Mouse (Mus musculus) cerebellum, adult 9-10 months (tissue): Measurements from ENCODE around the gene Gm49416.
A peak's percentile ranks its signal among the peaks of the same experiment; 100 is the strongest.
"Not testable (repeated sequence)": the region's sequence is repeated elsewhere in the genome, so short reads cannot be mapped to it uniquely, and the experiment has no call there.

ENCODE experiments used
- DNase-seq: peaks from one replicate; pipeline ENCODE4 v3.0.0; 2022

Gm49416 gene

GRCm38 (mm10) chr19:8880311-8881033 is 8.3 kb upstream of the Gm49416 start, which contains the start of gene Uqcc3:
TSS of gene Uqcc3 (minus strand) at chr19:8880923.
- DNase-seq, result peak; percentile 92

GRCm38 (mm10) chr19:8881034-8881392 is 7.7 kb upstream of the Gm49416 start:
- no peak for DNase-seq

- no peak for DNase-seq
Observed at GRCm38 (mm10) chr19:8883616-8884015, 5.1 kb upstream of the Gm49416 start, which contains the start of the genes Lbhd1 and Gm49403. TSS of gene Lbhd1 (plus strand) at chr19:8883732. TSS of gene Gm49403 (plus strand) at chr19:8883930.

- no peak for DNase-seq
Observed at GRCm38 (mm10) chr19:8886916-8887584, 1.7 kb upstream of the Gm49416 start.

- no peak for DNase-seq
Observed at GRCm38 (mm10) chr19:8887585-8888463, 902 bp upstream of the Gm49416 start.

GRCm38 (mm10) chr19:8892829-8893766 is 4.4 kb downstream of the Gm49416 start, which contains the start of gene Ints5:
TSS of gene Ints5 (plus strand) at chr19:8893005.
- peak; percentile 84 for DNase-seq

- DNase-seq, result peak; percentile 49
Observed at GRCm38 (mm10) chr19:8895397-8895960, 6.8 kb downstream of the Gm49416 start.

- not testable (repeated sequence) for DNase-seq
Observed at GRCm38 (mm10) chr19:8896231-8896630, 7.5 kb downstream of the Gm49416 start.

- not testable (repeated sequence) for DNase-seq
Observed at GRCm38 (mm10) chr19:8897211-8897864, 8.6 kb downstream of the Gm49416 start.

- DNase-seq, result peak; percentile 94
Observed at GRCm38 (mm10) chr19:8897865-8898495, 9.3 kb downstream of the Gm49416 start, which contains the start of gene Ganab. TSS of gene Ganab (plus strand) at chr19:8898071.

- peak; percentile 45 for DNase-seq
Observed at GRCm38 (mm10) chr19:8898576-8898975, 9.8 kb downstream of the Gm49416 start.

- DNase-seq, result peak; percentile 46
Observed at GRCm38 (mm10) chr19:8899079-8899478, 10.4 kb downstream of the Gm49416 start.

GRCm38 (mm10) chr19:8903412-8903811 is 14.7 kb downstream of the Gm49416 start:
- DNase-seq, result no peak

- DNase-seq, result no peak
Observed at GRCm38 (mm10) chr19:8908531-8908930, 19.8 kb downstream of the Gm49416 start.

- DNase-seq, result no peak
Observed at GRCm38 (mm10) chr19:8911810-8912209, 23.1 kb downstream of the Gm49416 start.

GRCm38 (mm10) chr19:8914212-8914611 is 25.5 kb downstream of the Gm49416 start:
- DNase-seq, result no peak

- DNase-seq, result peak; percentile 13
Observed at GRCm38 (mm10) chr19:8919000-8919399, 30.3 kb downstream of the Gm49416 start.

GRCm38 (mm10) chr19:8919684-8920072 is 31.0 kb downstream of the Gm49416 start:
- no peak for DNase-seq

- peak; percentile 96 for DNase-seq
Observed at GRCm38 (mm10) chr19:8920073-8920736, 31.5 kb downstream of the Gm49416 start, which contains the start of gene B3gat3. TSS of gene B3gat3 (plus strand) at chr19:8920374.

- peak; percentile 67 for DNase-seq
Observed at GRCm38 (mm10) chr19:8920836-8921291, 32.1 kb downstream of the Gm49416 start.
